Mouse (Mus musculus) forebrain, embryonic 12.5 days (tissue): Measurements from ENCODE around the gene Resp18. TPM values are rescaled to one million over a fixed set of nuclear protein-coding genes. Genes with fewer than 3 reads are reported as not detected.
A peak's percentile ranks its signal among the peaks of the same experiment; 100 is the strongest.
"Not testable (repeated sequence)": the region's sequence is repeated elsewhere in the genome, so short reads cannot be mapped to it uniquely, and the experiment has no call there.

Source experiments
- ATAC-seq: fragments of 200-750 bp; cut with Nextera tagmentation; 2 replicates; pipeline ENCODE4 v1.8.0; 2017; ENCODE audit warnings: moderate TSS enrichment; ENCODE audit not compliant: low FRiP score
- H3K27ac ChIP-seq: fragments of 300-500 bp; sonication (generic); 2 replicates; pipeline ENCODE4 v1.5.1; 2016; ENCODE audit warnings: mild to moderate bottlenecking
- H3K27me3 ChIP-seq: fragments of 300-500 bp; sonication (generic); 2 replicates; pipeline ENCODE4 v1.6.1; 2016; ENCODE audit warnings: mild to moderate bottlenecking
- H3K36me3 ChIP-seq: fragments of 300-500 bp; sonication (generic); replicated peaks from 2 replicates; pipeline ENCODE4 v1.6.1; 2016; ENCODE audit warnings: mild to moderate bottlenecking
- H3K4me1 ChIP-seq: fragments of 300-500 bp; sonication (generic); 2 replicates; pipeline ENCODE4 v1.6.1; 2016
- H3K4me2 ChIP-seq: fragments of 300-500 bp; sonication (generic); 2 replicates; pipeline ENCODE4 v1.6.1; 2016; ENCODE audit warnings: mild to moderate bottlenecking, moderate library complexity
- H3K4me3 ChIP-seq: fragments of 300-500 bp; sonication (generic); replicated peaks from 2 replicates; pipeline ENCODE4 v1.5.1; 2016; ENCODE audit warnings: mild to moderate bottlenecking
- H3K9ac ChIP-seq: fragments of 300-500 bp; sonication (generic); 2 replicates; pipeline ENCODE4 v1.6.1; 2016; ENCODE audit warnings: mild to moderate bottlenecking
- H3K9me3 ChIP-seq: fragments of 300-500 bp; sonication (generic); 2 replicates; pipeline ENCODE4 v1.6.1; 2016
- WGBS: fragments of 180-500 bp; shearing (Covaris S2); methylation state at CpG from one replicate; pipeline ENCODE4 v1.1.7; 2016; 5-methylcytosine and 5-hydroxymethylcytosine counted together
- polyA plus RNA-seq: library from polyadenylated mRNA; unstranded; fragments of >200 nt; fragmentation: Nextera tagmentation; extraction: Ambion mirVana; gene quantifications from 2 replicates; pipeline ENCODE4 v1.2.1, GENCODE M21; 2016

Gene Resp18
- polyA plus RNA-seq, 1 experiment from 2014 or later = 29.2 TPM

DNA sequence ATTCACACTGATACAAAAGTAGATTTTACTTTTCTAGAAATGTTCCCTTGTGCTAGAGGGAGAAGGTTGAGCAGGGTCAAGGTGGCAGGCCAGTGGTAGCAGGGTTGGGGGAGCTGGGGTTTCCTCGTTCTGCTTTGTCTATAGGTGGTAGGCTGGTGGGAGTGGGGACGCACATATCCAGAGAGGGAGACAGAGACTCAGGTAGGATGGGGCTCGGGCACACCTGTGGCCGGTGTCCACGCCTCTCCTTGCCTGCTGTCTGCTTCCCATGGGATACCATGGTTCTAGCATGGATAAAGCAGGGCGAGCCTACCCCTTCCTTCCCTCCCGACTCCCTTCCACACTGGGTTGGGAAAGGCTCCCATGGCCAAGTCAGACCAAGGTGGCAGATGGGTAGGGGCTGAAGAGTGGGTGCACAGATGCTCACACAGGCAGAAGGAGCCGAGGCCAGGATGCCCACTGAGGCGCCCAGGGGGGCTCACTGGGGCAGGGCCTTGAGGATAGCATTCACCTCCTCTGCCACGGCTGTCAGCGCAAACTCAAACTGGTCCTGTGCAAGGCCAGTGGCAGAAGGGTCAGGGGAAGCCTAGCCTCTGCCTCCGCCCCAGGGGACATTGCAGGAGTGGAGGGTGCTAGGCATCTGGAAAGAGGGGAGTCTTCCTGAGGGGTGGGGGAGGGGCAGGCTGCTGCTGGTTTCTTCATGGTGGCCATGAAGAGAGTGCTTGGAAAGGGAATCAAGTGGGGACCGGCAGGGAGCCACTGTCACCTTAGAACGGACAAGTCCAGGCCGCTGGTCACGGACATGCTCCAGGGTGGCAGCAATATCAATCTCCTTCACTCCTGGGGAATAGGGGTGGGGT is 30.9 kb downstream of the Resp18 start:
- H3K9ac ChIP-seq = no peak overlapping the region
- peaks cover 2% of the 10 kb centered on the region; the same call in 1 of the 2 replicates for H3K27me3 ChIP-seq
- H3K9me3 ChIP-seq = no peaks in the 10 kb centered on the region
- H3K4me1 ChIP-seq = peaks cover 23% of the 10 kb centered on the region
- H3K36me3 ChIP-seq = peaks cover 10% of the 10 kb centered on the region; the same call in 1 of the 2 replicates
- H3K27ac ChIP-seq = no peak overlapping the region
- no peak overlapping the region for H3K4me3 ChIP-seq
- 84% methylated on average over 16 of the region's 16 CpGs for WGBS
- H3K4me2 ChIP-seq = no peak overlapping the region
- no peak for ATAC-seq

DNA sequence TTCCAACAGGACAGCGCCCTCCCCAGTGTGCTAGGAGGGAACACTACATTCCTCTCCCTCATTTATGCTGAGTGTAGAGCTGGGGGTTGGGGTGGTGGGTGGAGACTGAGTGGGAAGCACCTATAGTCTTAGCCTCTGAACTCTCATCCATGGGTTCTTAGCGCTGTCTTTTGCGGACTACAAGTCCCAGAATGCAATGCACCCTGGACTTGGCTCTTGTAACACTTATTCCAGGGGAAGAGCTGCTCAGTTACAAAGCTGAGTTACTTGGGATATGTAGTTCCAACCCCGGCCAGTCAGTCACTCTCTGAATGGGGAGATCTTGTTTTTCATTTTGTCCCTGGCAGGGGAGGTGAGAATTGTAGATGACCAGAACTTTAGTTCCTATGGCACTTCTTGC is 33.4 kb downstream of the Resp18 start:
- Histone ChIP-seq H3K4me3 (no peak overlapping the region), H3K4me2 (no peak overlapping the region), H3K27ac (no peak overlapping the region), H3K27me3 (no peaks in the 10 kb centered on the region), H3K36me3 (peaks cover 15% of the 10 kb centered on the region), H3K4me1 (peaks cover 11% of the 10 kb centered on the region), H3K9ac (no peak overlapping the region), H3K9me3 (no peaks in the 10 kb centered on the region)
- peak; percentile 78 for ATAC-seq
- WGBS = 16% methylated on average over 4 of the region's 4 CpGs

DNA sequence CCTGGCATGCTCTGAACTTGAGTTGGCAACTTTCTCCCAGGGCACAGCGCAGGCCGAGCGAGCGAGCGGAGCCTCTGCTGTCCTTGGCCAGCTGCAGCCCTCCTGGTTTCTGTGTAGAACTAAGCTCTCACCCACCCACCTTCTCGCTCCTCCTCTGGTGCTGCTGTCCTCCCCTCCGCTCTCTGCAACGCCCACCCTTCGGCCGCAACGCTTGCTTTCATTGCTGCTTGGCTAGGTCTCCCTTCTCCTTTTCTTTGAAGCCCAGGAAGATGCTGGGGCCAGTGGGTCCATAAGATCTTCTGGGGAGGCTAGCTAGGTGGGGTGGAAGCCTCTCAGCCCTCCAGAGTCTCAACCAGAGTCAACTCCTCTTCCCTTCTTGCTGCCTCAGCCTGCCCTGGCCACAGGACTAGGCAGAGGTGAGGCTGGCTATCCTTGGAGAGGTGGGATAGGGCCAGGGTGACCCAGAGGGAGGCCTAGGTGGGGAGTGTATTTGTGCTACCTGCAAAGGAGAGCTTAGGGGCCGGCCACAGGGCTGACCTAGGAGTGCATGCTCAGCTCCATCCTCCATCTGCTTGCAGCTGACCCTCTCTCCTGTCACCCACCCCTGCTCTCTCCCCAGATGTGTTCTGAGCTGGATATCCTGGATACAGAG is 33.9 kb downstream of the Resp18 start:
- H3K36me3 ChIP-seq = peaks cover 15% of the 10 kb centered on the region
- no peaks in the 10 kb centered on the region for H3K27me3 ChIP-seq
- H3K4me1 ChIP-seq = peaks cover 11% of the 10 kb centered on the region
- no peak overlapping the region for H3K27ac ChIP-seq
- 84% methylated on average over 12 of the region's 12 CpGs for WGBS
- no peak overlapping the region for H3K4me2 ChIP-seq
- H3K9me3 ChIP-seq = no peaks in the 10 kb centered on the region
- ATAC-seq = peak; percentile 20; the same call in 1 of the 2 replicates
- no peak overlapping the region for H3K9ac ChIP-seq
- no peak overlapping the region for H3K4me3 ChIP-seq

DNA sequence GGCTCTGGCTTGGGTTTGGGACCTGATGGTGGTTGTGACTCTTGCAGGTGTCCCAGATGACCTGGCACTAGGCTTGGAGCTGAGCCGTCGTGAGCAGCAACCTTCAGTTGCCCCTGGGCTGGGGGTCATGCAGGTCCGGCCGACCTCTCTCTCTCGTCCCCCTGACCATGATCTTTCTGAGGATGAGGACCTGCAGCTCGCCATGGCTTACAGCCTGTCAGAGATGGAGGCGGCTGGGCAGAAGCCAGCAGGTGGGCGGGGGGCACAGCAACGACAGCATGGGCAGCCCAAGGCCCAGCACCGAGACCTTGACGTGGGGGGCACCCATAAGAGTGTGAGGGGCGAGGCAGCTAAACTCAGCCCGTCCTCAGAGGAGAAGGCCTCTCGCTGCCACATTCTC is 34.8 kb downstream of the Resp18 start:
- Histone ChIP-seq H3K4me1 (peaks cover 11% of the 10 kb centered on the region), H3K36me3 (peaks cover 15% of the 10 kb centered on the region), H3K27me3 (no peaks in the 10 kb centered on the region), H3K27ac (no peak overlapping the region), H3K9me3 (no peaks in the 10 kb centered on the region), H3K9ac (no peak overlapping the region), H3K4me2 (no peak overlapping the region), H3K4me3 (no peak overlapping the region)
- no peak for ATAC-seq
- WGBS = 91% methylated on average over 14 of the region's 14 CpGs

DNA sequence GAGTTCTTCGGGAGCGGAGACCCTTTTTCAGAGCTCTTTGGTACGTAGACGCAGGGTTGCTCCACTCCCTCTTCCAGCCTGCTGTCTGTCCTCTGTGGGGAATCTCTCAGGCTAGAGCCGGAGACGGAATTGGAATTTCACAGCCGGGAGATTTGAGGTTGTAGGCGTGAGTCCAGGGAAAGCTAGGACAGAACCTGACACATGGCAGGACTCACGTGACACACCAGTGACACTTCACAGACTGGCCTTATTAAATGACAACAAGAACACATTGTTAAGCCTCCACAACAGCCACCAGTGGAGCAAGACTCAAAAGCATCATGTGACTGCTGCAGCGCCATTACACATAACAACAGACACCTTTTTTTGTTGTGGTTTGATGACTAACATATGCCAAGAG is 38.6 kb downstream of the Resp18 start:
- H3K36me3 ChIP-seq = peaks cover 15% of the 10 kb centered on the region
- no peak for ATAC-seq
- no peak overlapping the region for H3K4me3 ChIP-seq
- WGBS = 87% methylated on average over 10 of the region's 10 CpGs
- no peak overlapping the region for H3K27ac ChIP-seq
- H3K9me3 ChIP-seq = no peaks in the 10 kb centered on the region
- H3K4me1 ChIP-seq = peaks cover 23% of the 10 kb centered on the region
- H3K4me2 ChIP-seq = no peak overlapping the region
- H3K27me3 ChIP-seq = no peaks in the 10 kb centered on the region
- H3K9ac ChIP-seq = no peak overlapping the region

DNA sequence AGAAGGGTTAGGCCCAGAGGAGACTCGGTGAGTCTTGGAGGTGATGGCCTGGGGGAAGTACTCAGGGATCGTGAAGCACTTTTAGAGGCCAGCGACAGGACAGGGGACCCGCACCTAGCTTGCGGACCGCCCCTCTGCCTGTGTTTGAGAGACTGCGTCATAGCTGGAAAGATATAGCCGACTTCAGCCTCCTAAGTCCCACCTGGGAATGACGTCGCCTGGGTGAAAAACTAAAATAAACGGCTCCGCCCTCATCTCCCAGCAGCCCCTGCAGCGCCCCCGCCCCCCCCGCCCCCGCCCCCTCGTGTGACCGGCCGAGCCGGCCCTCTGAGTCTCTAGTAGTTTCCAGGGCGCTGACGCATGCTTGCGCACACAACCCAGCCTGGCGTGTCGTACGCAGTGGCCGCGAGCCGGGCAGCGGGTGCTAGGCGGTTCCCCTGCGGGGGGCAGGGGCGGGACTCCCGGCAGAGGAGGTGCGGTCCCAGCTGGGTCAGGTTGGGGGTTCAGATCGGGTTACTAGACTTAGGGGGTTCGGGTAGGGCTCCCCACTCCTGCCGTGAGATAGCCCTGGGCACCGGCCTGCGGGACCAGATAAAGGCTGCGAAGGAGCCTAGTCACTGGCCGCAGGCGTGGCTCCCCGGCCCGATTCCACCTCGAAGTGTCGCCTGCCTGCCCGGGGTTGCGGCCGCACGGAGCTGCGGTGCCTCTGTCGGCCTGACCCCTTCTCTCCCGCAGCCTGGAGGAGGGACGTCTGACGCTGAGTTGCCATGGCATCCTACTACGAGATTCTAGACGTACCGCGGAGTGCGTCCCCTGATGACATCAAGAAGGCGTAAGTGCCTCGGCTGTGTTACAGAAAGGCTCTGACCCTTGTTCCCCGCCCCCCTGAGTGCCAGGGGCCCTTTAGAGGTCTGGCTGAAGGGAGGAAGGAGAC is 41.8 kb downstream of the Resp18 start, which contains the start of gene Dnajb2:
Dnajb2 (plus strand) TSS at position 290 of the 934 bp plus-strand sequence.
- no peaks in the 10 kb centered on the region for H3K27me3 ChIP-seq
- H3K9me3 ChIP-seq = no peaks in the 10 kb centered on the region
- H3K36me3 ChIP-seq = peaks cover 5% of the 10 kb centered on the region
- H3K9ac ChIP-seq = peak within 1 kb of the TSS; percentile 77
- H3K4me3 ChIP-seq = peak within 1 kb of the TSS; percentile 64
- peak; percentile 87 for ATAC-seq
- H3K27ac ChIP-seq = peak within 1 kb of the TSS; percentile 78
- H3K4me2 ChIP-seq = peak within 1 kb of the TSS; percentile 94
- peaks cover 23% of the 10 kb centered on the region for H3K4me1 ChIP-seq
- under 1% methylated on average over 64 of the region's 64 CpGs for WGBS

DNA sequence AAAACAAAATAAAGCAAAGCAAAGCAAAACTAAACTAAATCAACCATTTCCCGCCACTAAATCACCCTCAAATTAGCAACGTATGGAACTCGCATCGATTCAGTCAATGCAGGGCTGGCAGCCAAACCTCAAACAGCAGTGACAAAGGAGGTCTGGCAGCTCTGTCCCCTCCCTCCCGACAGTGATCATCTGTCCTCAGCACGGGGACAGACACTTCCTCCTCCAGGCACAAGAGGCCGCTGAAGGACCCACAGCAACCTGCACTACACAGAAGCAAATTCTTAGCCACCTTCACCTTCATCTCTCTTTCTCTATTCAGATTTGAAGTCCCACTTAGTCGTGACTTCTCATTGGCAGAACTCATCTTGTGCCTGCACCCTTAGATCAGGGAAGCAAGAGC is 43.6 kb downstream of the Resp18 start:
- ATAC-seq = peak; percentile 56; the same call in 1 of the 2 replicates
- Histone ChIP-seq H3K4me1 (peaks cover 23% of the 10 kb centered on the region), H3K36me3 (no peaks in the 10 kb centered on the region; the same call in 1 of the 2 replicates), H3K9me3 (no peaks in the 10 kb centered on the region), H3K27ac (no peak overlapping the region), H3K9ac (no peak overlapping the region), H3K4me2 (no peak overlapping the region), H3K27me3 (no peaks in the 10 kb centered on the region; the same call in 1 of the 2 replicates), H3K4me3 (no peak overlapping the region)
- 3% methylated on average over 8 of the region's 8 CpGs for WGBS

DNA sequence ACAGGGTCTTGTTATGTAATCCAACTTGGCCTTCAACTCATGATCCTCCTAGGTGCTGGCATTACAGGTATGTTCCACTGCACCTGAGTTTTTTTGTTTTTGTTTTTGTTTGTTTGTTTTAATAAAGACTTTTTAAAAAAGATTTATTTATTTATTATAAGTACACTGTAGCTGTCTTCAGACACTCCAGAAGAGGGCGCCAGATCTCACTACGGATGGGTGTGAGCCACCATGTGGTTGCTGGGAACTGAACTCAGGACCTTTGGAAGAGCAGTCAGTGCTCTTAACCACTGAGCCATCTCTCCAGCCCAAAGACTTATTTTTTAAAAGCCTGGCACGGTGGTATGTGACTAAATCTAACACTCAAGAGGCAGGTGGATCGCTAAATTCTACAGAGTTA is 45.7 kb downstream of the Resp18 start:
- H3K4me1 ChIP-seq = peaks cover 23% of the 10 kb centered on the region

DNA sequence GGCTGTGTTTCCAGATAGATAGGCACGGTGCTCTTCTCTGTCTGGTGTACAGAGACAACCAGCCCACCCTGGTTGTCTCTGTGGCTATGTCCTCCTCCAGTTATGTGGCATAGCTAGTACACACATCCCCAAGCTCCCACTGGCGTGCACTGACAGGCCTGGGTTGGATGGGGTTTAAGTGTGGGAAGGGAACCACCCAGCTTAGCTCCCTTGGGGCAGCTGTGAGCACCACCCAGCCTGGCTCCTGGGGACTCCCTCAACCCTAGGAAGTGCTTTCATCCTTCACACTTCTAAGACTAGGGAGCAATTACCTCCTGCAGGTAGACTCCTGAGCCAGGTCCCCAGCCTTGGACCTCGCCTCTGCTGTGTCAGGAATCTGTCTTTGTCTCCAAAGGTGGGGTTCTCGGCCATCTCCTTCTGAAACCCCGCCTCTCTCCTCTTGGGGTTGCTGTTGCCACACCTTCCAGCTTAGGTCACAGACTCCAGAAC is 46.5 kb downstream of the Resp18 start, which contains the start of gene A630095N17Rik:
A630095N17Rik (minus strand) TSS at position 439 of the 489 bp plus-strand sequence.
- Histone ChIP-seq H3K4me1 (peaks cover 16% of the 10 kb centered on the region), H3K36me3 (no peaks in the 10 kb centered on the region), H3K27me3 (peaks cover 4% of the 10 kb centered on the region; the same call in 1 of the 2 replicates), H3K4me2 (no peak within 1 kb of the TSS), H3K9me3 (no peaks in the 10 kb centered on the region), H3K9ac (no peak within 1 kb of the TSS), H3K4me3 (no peak within 1 kb of the TSS), H3K27ac (no peak within 1 kb of the TSS)
- no peak for ATAC-seq
- 82% methylated on average over 5 of the region's 5 CpGs for WGBS

More for the DNA sequence above, 45.7 kb downstream of the Resp18 start:
- not testable (repeated sequence) for H3K9ac ChIP-seq, H3K27me3 ChIP-seq, H3K27ac ChIP-seq, ATAC-seq, H3K4me3 ChIP-seq, H3K9me3 ChIP-seq, H3K36me3 ChIP-seq, H3K4me2 ChIP-seq
- 63% methylated on average over 4 of the region's 4 CpGs for WGBS

DNA sequence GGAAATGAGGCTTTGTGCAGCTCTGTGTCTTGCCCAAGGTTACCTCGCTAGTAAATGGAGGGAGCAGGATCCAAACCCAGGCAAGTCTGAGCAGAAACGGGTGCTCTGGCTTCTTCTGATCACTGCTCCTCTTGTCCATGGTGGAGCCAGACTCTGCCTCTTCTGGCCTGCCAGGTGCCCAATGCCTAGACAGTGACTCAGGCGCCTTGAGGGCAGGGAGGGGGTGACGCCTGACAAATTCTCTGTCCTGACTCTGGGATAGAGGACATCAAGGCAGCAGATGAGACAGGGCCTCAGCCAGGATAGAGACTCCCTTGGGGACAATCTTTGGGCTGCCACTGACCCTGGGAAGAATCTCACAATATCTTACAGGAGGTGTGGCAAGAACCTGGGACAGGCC is 47.0 kb downstream of the Resp18 start:
- 78% methylated on average over 4 of the region's 4 CpGs for WGBS

DNA sequence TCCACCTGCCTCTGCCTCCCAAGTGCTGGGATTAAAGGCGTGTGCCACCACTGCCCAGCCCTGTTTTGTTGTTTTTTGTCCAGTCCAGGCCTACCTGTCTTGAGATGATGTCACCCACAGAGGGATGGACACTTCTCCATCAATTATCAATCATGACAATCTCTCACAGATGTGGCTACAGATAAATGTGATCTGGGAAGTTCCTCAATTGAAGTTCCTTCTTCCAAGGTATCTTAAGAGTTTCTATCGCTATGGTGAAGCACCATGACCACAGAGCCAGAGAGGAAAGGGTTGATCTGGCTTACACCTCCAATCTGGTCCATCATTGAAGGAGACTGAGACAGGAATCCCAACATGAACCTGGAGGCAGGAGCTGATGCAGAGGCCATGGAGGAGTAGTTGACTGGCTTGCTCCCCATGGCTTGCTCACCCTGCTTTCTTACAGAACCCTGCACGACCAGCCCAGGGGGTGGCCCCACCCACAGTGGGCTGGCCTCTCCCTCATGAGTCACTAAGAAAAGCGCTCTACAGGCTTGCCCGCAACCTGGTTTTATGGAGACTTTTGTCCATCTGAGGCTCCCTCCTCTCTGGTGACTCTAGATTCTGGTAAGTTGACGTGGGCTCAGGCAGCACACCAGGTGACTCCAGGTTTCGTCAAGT is 47.8 kb downstream of the Resp18 start:
- no peak for ATAC-seq
- H3K4me3 ChIP-seq = no peak overlapping the region
- H3K4me1 ChIP-seq = peaks cover 7% of the 10 kb centered on the region; the same call in 1 of the 2 replicates

More for the DNA sequence above, 47.0 kb downstream of the Resp18 start:
- Histone ChIP-seq H3K36me3 (no peaks in the 10 kb centered on the region), H3K4me3 (no peak overlapping the region), H3K4me2 (no peak overlapping the region), H3K27ac (no peak overlapping the region), H3K9me3 (no peaks in the 10 kb centered on the region), H3K9ac (no peak overlapping the region), H3K27me3 (peaks cover 9% of the 10 kb centered on the region), H3K4me1 (peaks cover 14% of the 10 kb centered on the region)
- no peak for ATAC-seq

More for the DNA sequence above, 47.8 kb downstream of the Resp18 start:
- Histone ChIP-seq H3K36me3 (no peaks in the 10 kb centered on the region), H3K9me3 (no peaks in the 10 kb centered on the region), H3K4me2 (no peak overlapping the region), H3K27ac (no peak overlapping the region), H3K9ac (no peak overlapping the region), H3K27me3 (peaks cover 10% of the 10 kb centered on the region)
- 77% methylated on average over 7 of the region's 7 CpGs for WGBS
